Mouse (Mus musculus) hindbrain, embryonic 14.5 days (tissue): ENCODE data around the gene Wnk1. TPM values are rescaled to one million over a fixed set of nuclear protein-coding genes. Genes with fewer than 3 reads are reported as not detected.

ENCODE experiments used
- ATAC-seq: fragments of 200-750 bp; cut with Nextera tagmentation; 2 replicates; pipeline ENCODE4 v1.8.0; 2017; ENCODE audit warnings: moderate number of reproducible peaks, mild to moderate bottlenecking, moderate TSS enrichment, moderate library complexity; ENCODE audit not compliant: low FRiP score
- DNase-seq: peaks from one replicate; pipeline ENCODE4 v3.0.0-alpha.2; 2015; ENCODE audit warnings: low spot score
- H3K27ac ChIP-seq: fragments of 300-500 bp; sonication (generic); 2 replicates; pipeline ENCODE4 v1.5.1; 2014; ENCODE audit warnings: mild to moderate bottlenecking, moderate library complexity
- H3K27me3 ChIP-seq: fragments of 300-500 bp; sonication (generic); 2 replicates; pipeline ENCODE4 v1.6.1; 2014; ENCODE audit warnings: mild to moderate bottlenecking, low read length, mixed read lengths; ENCODE audit not compliant: control insufficient read depth, insufficient read depth
- H3K36me3 ChIP-seq: fragments of 300-500 bp; sonication (generic); replicated peaks from 2 replicates; pipeline ENCODE4 v1.6.1; 2014; ENCODE audit not compliant: control insufficient read depth, insufficient read depth
- H3K4me1 ChIP-seq: fragments of 300-500 bp; sonication (generic); replicated peaks from 2 replicates; pipeline ENCODE4 v1.6.1; 2014; ENCODE audit warnings: antibody characterized with exemption, low read length, mixed read lengths; ENCODE audit not compliant: control insufficient read depth, insufficient read depth
- H3K4me2 ChIP-seq: fragments of 300-500 bp; sonication (generic); replicated peaks from 2 replicates; pipeline ENCODE4 v1.6.1; 2014; ENCODE audit warnings: mild to moderate bottlenecking, moderate library complexity
- H3K4me3 ChIP-seq: fragments of 300-500 bp; sonication (generic); replicated peaks from 2 replicates; pipeline ENCODE4 v1.5.1; 2014; ENCODE audit warnings: mild to moderate bottlenecking, low read length
- H3K9ac ChIP-seq: fragments of 300-500 bp; sonication (generic); 2 replicates; pipeline ENCODE4 v1.6.1; 2014
- H3K9me3 ChIP-seq: fragments of 300-500 bp; sonication (generic); 2 replicates; pipeline ENCODE4 v1.6.1; 2016; ENCODE audit warnings: low read length; ENCODE audit not compliant: control insufficient read depth
- WGBS: fragments of 180-500 bp; shearing (Covaris S2); extraction: QIAGEN DNeasy Blood & Tissue Kit; methylation state at CpG from one replicate; pipeline ENCODE4 v1.1.7; 2014; 5-methylcytosine and 5-hydroxymethylcytosine counted together
- polyA plus RNA-seq: library from polyadenylated mRNA; unstranded; fragments of >200 nt; fragmentation: Nextera tagmentation; extraction: Ambion mirVana; gene quantifications from 2 replicates; pipeline ENCODE4 v1.2.1, GENCODE M21; 2014

Gene Wnk1
- polyA plus RNA-seq, 1 experiment from 2014 or later, result 59.1 TPM

DNA sequence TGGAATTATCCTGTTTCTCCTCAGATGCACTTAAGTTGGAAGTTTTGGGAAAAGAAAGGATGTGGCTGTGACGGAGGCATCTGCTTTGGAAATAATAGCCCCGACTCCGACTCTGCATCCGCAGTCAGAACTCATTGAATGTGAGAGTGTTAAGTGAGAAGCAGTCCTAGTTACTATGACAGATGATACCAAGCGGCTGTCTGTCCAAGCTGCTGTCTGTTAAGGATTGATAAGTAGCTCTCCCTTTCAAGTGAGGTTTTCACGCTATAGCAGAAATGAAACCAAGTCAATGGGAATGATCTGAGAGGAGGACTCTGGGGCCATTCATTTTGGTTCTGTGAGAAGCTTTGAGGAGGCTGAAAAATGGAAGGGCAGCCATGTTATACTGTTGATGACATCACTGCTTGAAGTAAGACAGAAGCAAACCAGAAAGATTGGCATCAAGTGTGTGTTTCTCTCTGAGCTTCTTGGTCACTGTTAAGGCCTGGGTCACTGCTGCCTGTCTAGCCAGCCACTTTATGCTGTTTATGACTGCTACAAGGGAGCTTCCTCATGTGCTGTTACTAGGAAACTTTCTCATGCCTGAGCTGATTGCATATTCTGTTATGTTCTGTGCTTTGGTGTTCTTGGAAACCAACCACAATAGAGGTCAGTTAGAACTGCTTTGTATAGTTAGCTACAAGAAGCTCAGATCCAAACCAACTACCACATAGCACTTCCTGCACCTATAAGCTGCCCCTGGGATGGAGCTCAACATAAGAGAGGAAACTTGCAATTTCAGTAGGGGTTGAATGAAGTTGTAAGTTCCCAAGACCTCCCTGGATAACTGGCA is 38.4 kb upstream of the Wnk1 start:
- no peak for DNase-seq
- H3K36me3 ChIP-seq, result no peaks in the 10 kb centered on the region
- no peaks in the 10 kb centered on the region for H3K27me3 ChIP-seq
- H3K27ac ChIP-seq, result no peak overlapping the region
- no peaks in the 10 kb centered on the region for H3K9me3 ChIP-seq
- H3K9ac ChIP-seq, result no peak overlapping the region
- no peak for ATAC-seq
- H3K4me3 ChIP-seq, result no peak overlapping the region
- no peaks in the 10 kb centered on the region for H3K4me1 ChIP-seq
- no peak overlapping the region for H3K4me2 ChIP-seq
- 83% methylated on average over 6 of the region's 6 CpGs for WGBS

DNA sequence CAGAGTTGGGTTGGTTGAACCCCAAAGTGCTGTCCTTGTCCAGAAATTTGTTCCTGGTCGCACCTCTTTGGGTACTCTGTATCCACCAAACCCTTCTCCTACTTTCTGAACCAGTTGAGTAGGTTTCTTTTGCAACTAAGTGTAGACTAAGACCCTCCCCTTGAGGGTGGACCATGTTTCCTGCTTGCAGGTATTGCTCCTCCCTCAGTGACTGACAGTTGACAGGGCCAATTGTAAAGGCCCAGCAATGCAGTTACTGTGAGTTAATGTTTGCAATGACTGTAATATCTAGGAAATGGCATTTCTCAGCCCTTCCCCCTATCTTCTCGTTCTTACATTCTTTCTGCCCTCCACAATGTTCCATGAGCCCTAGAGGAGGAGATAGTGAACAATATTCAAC is 34.2 kb upstream of the Wnk1 start:
- Histone ChIP-seq H3K4me3 (no peak overlapping the region), H3K9ac (no peak overlapping the region), H3K4me1 (no peaks in the 10 kb centered on the region), H3K36me3 (no peaks in the 10 kb centered on the region), H3K4me2 (no peak overlapping the region), H3K27ac (no peak overlapping the region), H3K27me3 (no peaks in the 10 kb centered on the region), H3K9me3 (no peaks in the 10 kb centered on the region)
- ATAC-seq (no peak), DNase-seq (no peak)
- 79% methylated on average over 2 of the region's 2 CpGs for WGBS

DNA sequence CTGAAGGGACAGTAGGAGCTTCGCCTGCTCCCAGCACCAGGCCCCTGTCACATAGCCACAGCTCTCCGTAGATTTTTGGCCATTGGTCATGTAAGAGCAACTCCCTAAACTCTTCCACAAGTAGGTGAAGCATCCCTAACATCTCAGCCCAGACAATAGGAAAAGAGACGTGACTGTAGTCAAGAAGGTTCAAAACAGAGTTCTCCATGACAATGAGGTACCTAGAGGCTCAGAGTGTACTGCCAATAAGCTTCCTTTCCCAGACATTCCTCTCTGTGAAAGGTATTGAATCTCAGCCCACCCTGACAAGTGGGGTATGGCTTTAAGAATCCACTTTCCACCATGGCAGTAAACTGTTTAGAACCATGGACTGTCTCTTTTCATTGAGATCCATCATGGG is 31.1 kb upstream of the Wnk1 start:
- WGBS, result 87% methylated on average over 3 of the region's 3 CpGs
- ATAC-seq, result no peak

DNA sequence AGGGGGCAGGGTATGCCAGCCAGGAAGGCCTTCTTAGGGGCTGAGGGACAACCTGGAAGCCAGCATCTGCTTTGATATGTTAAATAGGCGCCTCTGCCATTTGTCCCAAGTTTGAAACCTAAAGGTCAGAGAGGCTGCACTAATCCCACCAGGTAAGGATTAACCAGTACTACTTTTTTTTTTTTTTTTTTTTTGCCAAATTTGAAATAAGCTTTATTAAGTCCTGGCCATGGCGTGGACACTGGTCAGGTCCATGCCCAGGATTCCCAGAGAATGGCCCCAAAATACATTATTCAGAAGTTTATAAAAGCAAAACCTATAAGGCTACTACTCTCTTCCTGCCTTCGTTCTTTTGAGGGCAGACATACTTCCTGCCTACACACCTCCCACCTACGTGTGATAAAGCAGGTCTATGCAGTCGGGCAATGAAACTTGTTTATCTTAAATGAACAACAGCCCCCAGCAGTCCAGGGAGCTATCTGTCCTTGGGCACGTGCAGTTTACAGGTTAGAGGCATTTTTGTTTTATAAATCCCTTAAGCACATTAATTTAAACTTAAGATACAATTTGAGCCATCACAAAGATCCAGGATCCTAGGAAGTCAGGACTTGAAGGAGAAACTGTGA is 27.2 kb upstream of the Wnk1 start:
- no peak overlapping the region for H3K4me3 ChIP-seq
- H3K27ac ChIP-seq, result no peak overlapping the region
- no peaks in the 10 kb centered on the region for H3K9me3 ChIP-seq
- no peak for DNase-seq
- no peaks in the 10 kb centered on the region for H3K36me3 ChIP-seq
- no peaks in the 10 kb centered on the region for H3K4me1 ChIP-seq
- H3K4me2 ChIP-seq, result no peak overlapping the region
- no peak for ATAC-seq
- H3K9ac ChIP-seq, result no peak overlapping the region
- 79% methylated on average over 6 of the region's 6 CpGs for WGBS
- no peaks in the 10 kb centered on the region for H3K27me3 ChIP-seq

More for the DNA sequence above, 31.1 kb upstream of the Wnk1 start:
- DNase-seq, result no peak
- H3K9ac ChIP-seq, result no peak overlapping the region
- no peaks in the 10 kb centered on the region for H3K27me3 ChIP-seq
- no peak overlapping the region for H3K27ac ChIP-seq
- no peaks in the 10 kb centered on the region for H3K36me3 ChIP-seq
- no peaks in the 10 kb centered on the region for H3K4me1 ChIP-seq
- no peak overlapping the region for H3K4me3 ChIP-seq
- no peaks in the 10 kb centered on the region for H3K9me3 ChIP-seq
- no peak overlapping the region for H3K4me2 ChIP-seq

DNA sequence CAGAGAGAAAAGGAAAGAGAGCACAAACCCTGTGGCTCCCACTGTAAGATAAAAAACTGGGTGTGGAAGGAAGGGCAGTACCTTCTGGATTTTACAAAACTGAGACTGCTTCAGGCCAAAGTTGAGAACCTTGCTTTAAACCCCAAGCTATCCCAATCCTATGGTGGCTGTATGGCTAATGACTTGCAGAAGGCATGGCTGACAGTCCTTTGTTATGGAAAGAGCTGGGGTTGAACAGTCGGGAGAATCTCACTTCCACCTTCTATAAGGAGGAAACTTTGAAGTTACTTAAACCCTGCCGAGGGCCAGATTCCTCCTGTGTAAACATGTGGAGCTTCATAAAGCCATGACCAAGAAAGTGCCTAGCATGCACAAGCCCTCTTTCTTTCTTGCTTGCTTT is 26.2 kb upstream of the Wnk1 start:
- DNase-seq, result no peak
- Histone ChIP-seq H3K4me1 (no peaks in the 10 kb centered on the region), H3K4me3 (no peak overlapping the region), H3K4me2 (no peak overlapping the region), H3K27me3 (no peaks in the 10 kb centered on the region), H3K9me3 (no peaks in the 10 kb centered on the region), H3K9ac (no peak overlapping the region), H3K36me3 (no peaks in the 10 kb centered on the region), H3K27ac (no peak overlapping the region)
- ATAC-seq, result no peak
- WGBS, result 39% methylated on average over 2 of the region's 2 CpGs

DNA sequence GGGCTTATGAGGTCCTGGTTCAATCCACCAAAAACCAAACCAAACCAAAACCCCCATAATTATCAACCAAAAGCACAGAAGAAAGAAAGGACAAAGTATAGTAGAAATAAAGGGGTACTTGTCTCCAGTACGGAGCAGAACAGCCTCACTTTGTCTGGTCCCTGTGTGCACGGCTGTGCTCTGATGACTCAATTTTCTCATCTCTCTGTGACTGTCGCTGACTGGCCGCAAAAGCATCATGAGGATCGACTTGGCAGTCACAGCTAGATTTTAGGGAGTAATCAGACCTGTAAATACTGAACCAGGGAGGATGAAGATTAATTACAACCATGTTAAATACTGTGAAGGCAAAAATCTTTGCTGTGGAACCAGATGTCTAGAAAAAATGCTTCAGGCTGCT is 24.5 kb upstream of the Wnk1 start:
- H3K4me3 ChIP-seq, result no peak overlapping the region
- H3K27ac ChIP-seq, result no peak overlapping the region
- H3K9me3 ChIP-seq, result no peaks in the 10 kb centered on the region
- no peaks in the 10 kb centered on the region for H3K4me1 ChIP-seq
- ATAC-seq, result no peak
- H3K36me3 ChIP-seq, result no peaks in the 10 kb centered on the region
- H3K4me2 ChIP-seq, result no peak overlapping the region
- DNase-seq, result no peak
- no peaks in the 10 kb centered on the region for H3K27me3 ChIP-seq
- no peak overlapping the region for H3K9ac ChIP-seq
- WGBS, result 84% methylated on average over 5 of the region's 5 CpGs

DNA sequence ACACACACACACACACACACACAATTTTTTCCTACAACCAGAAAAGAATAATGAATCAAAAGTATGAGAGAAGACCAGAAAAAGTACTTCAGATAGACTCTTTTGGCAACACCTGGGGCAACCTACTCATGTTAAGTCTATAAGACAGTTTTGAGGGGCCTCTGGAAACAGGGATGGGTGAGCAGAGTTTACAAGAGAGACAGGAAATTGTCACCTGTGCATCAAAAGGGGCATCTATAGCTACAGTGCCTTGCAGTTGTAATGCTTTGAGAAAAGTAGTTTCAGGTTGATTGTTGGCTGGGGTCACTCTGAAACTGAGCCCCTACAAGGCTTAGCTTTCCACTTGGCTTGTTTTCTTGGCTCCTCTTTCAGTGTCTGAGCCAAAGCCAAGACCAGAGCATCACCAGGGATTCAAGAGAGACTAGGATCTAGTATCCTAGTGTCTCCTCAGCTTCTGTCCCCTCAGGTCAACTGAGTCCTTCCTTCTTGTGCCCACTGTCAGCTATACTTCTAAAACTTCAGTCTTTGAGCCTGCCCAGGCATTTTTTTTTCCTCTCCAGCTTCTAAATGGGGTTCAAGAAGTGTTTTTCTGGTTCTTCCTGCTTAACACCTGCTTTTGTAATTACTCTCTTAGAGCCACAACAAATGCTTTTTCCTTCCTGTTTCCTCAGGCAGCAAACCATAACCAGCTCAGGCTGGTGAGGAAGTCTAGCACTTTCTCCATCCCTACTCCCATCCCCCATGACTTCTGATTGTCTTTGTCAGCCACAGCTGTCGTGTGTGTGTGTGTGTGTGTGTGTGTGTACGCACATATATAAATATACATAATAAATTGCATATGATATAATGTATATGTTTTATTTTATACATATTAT is 17.4 kb upstream of the Wnk1 start:
- H3K4me2 ChIP-seq, result no peak overlapping the region
- no peaks in the 10 kb centered on the region for H3K27me3 ChIP-seq
- no peak overlapping the region for H3K27ac ChIP-seq
- no peak overlapping the region for H3K4me3 ChIP-seq
- H3K9ac ChIP-seq, result no peak overlapping the region
- no peaks in the 10 kb centered on the region for H3K36me3 ChIP-seq
- ATAC-seq (no peak), DNase-seq (no peak)
- 82% methylated on average over 2 of the region's 2 CpGs for WGBS
- no peaks in the 10 kb centered on the region for H3K9me3 ChIP-seq
- H3K4me1 ChIP-seq, result no peaks in the 10 kb centered on the region

DNA sequence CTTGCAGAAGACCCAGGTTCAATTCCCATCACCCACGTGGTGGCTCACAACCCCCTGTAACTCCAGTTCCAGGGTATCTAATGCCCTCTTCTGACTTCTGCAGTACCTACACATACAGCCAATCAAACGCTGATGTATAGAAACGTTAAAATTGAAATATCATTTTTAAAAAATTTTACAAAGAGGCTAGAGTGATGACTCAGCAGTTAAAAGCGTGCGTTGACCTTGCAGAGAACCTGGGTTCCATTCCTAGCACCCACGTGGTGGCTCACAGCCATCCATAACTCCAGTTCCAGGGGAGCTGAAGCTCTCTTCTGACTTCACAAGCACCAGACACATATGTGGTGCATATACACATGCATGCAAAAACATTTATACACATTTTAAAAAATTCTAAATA is 15.9 kb upstream of the Wnk1 start:
- no peak for ATAC-seq
- Histone ChIP-seq H3K9me3 (no peaks in the 10 kb centered on the region), H3K27me3 (no peaks in the 10 kb centered on the region), H3K4me2 (no peak overlapping the region), H3K36me3 (no peaks in the 10 kb centered on the region), H3K4me3 (no peak overlapping the region), H3K9ac (no peak overlapping the region), H3K27ac (no peak overlapping the region), H3K4me1 (no peaks in the 10 kb centered on the region)
- WGBS, result 83% methylated on average over 6 of the region's 6 CpGs
- DNase-seq, result no peak

DNA sequence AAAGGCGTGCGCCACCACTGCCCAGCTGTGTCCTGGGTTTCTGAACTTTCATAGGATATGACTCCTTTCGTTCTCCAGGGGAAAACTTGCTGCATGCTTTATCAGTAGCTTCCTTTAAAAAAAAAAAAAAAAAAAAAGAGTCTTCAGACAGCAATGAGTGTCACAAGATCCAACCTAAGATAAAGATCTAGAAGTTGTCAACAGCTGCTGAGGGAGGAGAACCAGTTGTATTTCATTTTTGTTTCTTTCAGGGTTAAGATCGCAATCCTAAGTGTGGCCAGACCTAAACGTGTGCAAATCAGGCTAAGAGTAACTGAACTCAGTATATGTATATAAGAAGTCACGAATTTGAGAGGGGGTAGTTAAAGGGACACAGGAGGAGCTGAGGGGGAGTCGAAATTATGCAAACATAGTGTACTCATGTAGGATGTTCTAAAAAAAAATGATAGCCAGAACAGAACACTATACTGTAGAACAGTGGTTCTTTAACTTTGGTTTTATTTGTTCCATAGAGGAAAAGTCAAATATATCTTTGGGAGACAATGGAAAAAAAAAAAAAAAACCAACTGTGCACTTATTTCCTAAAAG is 9.3 kb upstream of the Wnk1 start:
- Histone ChIP-seq H3K36me3 (no peaks in the 10 kb centered on the region), H3K4me3 (no peak overlapping the region), H3K4me1 (no peaks in the 10 kb centered on the region), H3K4me2 (no peak overlapping the region), H3K9ac (no peak overlapping the region), H3K27ac (no peak overlapping the region), H3K9me3 (no peaks in the 10 kb centered on the region), H3K27me3 (no peaks in the 10 kb centered on the region)
- 85% methylated on average over 7 of the region's 7 CpGs for WGBS
- DNase-seq (no peak), ATAC-seq (no peak)
